In the genomic region with DNA sequence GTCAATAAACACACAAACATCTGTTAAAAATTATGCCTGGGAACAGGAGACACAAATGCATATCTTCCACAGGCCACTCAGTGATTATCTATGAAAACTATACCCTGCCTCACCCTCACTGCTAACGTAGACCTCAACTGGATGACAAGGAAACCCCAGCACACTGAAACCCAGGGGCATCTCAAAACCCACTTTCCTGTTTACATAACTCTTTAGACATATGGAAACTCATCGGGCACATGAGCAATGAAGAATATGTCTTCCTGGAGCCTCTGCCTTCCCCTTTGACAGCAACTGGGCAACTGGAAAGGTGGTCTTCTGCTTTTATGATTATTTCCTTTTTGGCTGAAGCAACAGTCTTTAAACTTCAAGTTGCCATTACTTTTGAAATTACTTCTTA, we compare ENCODE assay signal across 24 mouse cellular contexts.
"Had no signal": no experiment of that assay in that cellular context is flagged by ENCODE, and none has a peak within 500 bp of the region (broad histone marks: within the 10 kb centered on the region; RNA-seq: fewer than 3 reads in every experiment).

No protein-coding gene starts in this region.

- H3K4me3 ChIP-seq: heart, embryonic 10.5 days; heart, embryonic 12.5 days; hindbrain, embryonic 13.5 days; hindbrain, embryonic 15.5 days; kidney, embryonic 15.5 days; limb, embryonic 10.5 days; limb, embryonic 12.5 days had no signal

- H3K27me3 ChIP-seq: heart, embryonic 12.5 days; hindbrain, embryonic 13.5 days; hindbrain, embryonic 15.5 days; kidney, embryonic 15.5 days; limb, embryonic 12.5 days had no signal

- H3K9ac ChIP-seq: heart, embryonic 12.5 days; hindbrain, embryonic 13.5 days; hindbrain, embryonic 15.5 days; kidney, embryonic 15.5 days; limb, embryonic 12.5 days; liver, embryonic 14.5 days had no signal

- H3K4me2 ChIP-seq: heart, embryonic 12.5 days; hindbrain, embryonic 13.5 days; hindbrain, embryonic 15.5 days; kidney, embryonic 15.5 days; limb, embryonic 12.5 days; liver, embryonic 11.5 days had no signal

- H3K36me3 ChIP-seq: heart, embryonic 10.5 days; heart, embryonic 12.5 days; hindbrain, embryonic 13.5 days; hindbrain, embryonic 15.5 days; kidney, embryonic 15.5 days; limb, embryonic 12.5 days had no signal

- H3K27ac ChIP-seq: heart, embryonic 10.5 days; hindbrain, embryonic 13.5 days; hindbrain, embryonic 15.5 days; kidney, embryonic 15.5 days; kidney, postnatal 0 days; limb, embryonic 10.5 days; limb, embryonic 12.5 days; liver, embryonic 14.5 days had no signal

- H3K4me1 ChIP-seq: hindbrain, embryonic 13.5 days; hindbrain, embryonic 15.5 days; kidney, embryonic 15.5 days had no signal

- ATAC-seq: inflammation-experienced regulatory T-cells, adult 6 months; intestine, embryonic 16.5 days had no signal

- DNase-seq: gastrocnemius, postnatal 14 days; gastrocnemius, postnatal 36 days; heart, adult 18-20 months; heart, postnatal 10 days; kidney, adult 11 months; kidney, adult 2 months; kidney, adult 9 months; kidney, postnatal 14 days; kidney, postnatal 36 days; layer of hippocampus, adult 9-11 months; layer of hippocampus, postnatal 36 days; liver had no signal

- H3K9me3 ChIP-seq: heart, embryonic 10.5 days; heart, embryonic 12.5 days; hindbrain, embryonic 13.5 days; hindbrain, embryonic 15.5 days; kidney, embryonic 15.5 days; limb, embryonic 10.5 days; limb, embryonic 12.5 days had no signal
